Mouse (Mus musculus) C2C12 (cell line): ENCODE measurements around the gene Khnyn. TPM values are rescaled to one million over a fixed set of nuclear protein-coding genes. Genes with fewer than 3 reads are reported as not detected.

ENCODE experiments used
- H3K27me3 ChIP-seq: one replicate; pipeline ENCODE4 v1.6.1; 2011; ENCODE audit not compliant: control insufficient read depth, insufficient read depth, insufficient read length
- H3K36me3 ChIP-seq: one replicate; pipeline ENCODE4 v1.6.1; 2011; ENCODE audit not compliant: control insufficient read depth, insufficient read depth
- H3K4me3 ChIP-seq: one replicate; pipeline ENCODE4 v1.5.1; 2011; ENCODE audit warnings: mild to moderate bottlenecking, control low read depth; ENCODE audit not compliant: poor library complexity, insufficient read depth, severe bottlenecking
- H3K79me2 ChIP-seq: one replicate; pipeline ENCODE4 v1.6.1; 2011; ENCODE audit not compliant: control insufficient read depth, insufficient read depth
- H3K79me3 ChIP-seq: one replicate; pipeline ENCODE4 v1.6.1; 2011; ENCODE audit warnings: low read depth, control low read depth
- H3ac ChIP-seq: one replicate; pipeline ENCODE3; 2011; ENCODE audit warnings: low read depth; ENCODE audit not compliant: control insufficient read depth, insufficient read length
- CEBPB ChIP-seq: IDR thresholded peaks from one replicate; pipeline ENCODE4 v1.6.1; 2011; ENCODE audit warnings: low read depth, mild to moderate bottlenecking, control low read depth, moderate library complexity
- CTCF ChIP-seq: IDR thresholded peaks from one replicate; pipeline ENCODE4 v1.5.1; 2011; ENCODE audit not compliant: control insufficient read depth, insufficient read depth, insufficient read length
- FOSL1 ChIP-seq: IDR thresholded peaks from one replicate; pipeline ENCODE4 v1.8.0; 2011; ENCODE audit warnings: mild to moderate bottlenecking, low read length; ENCODE audit not compliant: poor library complexity, insufficient read depth, severe bottlenecking
- MAX ChIP-seq: IDR thresholded peaks from one replicate; pipeline ENCODE4 v1.6.1; 2011; ENCODE audit warnings: mild to moderate bottlenecking, control low read depth
- MYOD1 ChIP-seq: IDR thresholded peaks from one replicate; pipeline ENCODE4 v1.6.1; 2011; ENCODE audit warnings: low read depth; ENCODE audit not compliant: control insufficient read depth, insufficient read length
- MYOG ChIP-seq: IDR thresholded peaks from one replicate; pipeline ENCODE4 v1.6.1; 2011; ENCODE audit not compliant: control insufficient read depth, insufficient read length; ENCODE audit errors: extremely low read depth
- USF1 ChIP-seq: IDR thresholded peaks from one replicate; pipeline ENCODE4 v1.6.1; 2011; ENCODE audit warnings: low read depth, mild to moderate bottlenecking, control low read depth, moderate library complexity
- polyA plus RNA-seq: library from polyadenylated mRNA; unstranded; fragments of >200 nt; fragmentation: generic; extraction: Trizol; gene quantifications from one replicate; pipeline ENCODE4 v1.2.1, GENCODE M21; 2012; ENCODE audit warnings: missing spikeins

Gene Khnyn
- polyA plus RNA-seq, 1 experiment = 3.6 TPM

DNA sequence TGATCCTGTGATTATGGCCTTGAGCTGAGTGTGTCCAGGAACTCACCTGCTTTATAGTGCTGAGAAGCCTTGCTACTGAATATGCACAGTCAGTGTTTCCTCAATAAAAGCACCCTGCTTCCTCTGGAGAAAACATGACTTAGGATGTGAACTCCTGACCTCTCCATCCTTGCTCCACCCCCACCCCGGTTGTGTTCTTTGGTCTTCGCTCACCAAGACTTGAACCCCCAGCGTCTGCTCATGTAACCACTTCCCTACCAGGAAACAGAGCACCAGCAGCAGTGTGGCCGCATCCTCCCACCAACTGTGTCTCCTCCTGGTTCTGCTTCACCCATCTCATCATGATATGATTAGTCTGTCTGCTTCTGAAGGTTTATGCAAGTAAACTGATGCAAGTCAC, 28.7 kb downstream of the Khnyn start:
- Histone ChIP-seq H3K27me3 (no peaks in the 10 kb centered on the region), H3ac (no peak overlapping the region), H3K36me3 (no peaks in the 10 kb centered on the region), H3K4me3 (no peak overlapping the region), H3K79me3 (no peaks in the 10 kb centered on the region), H3K79me2 (no peaks in the 10 kb centered on the region)
- TF ChIP-seq CEBPB (no peak), MYOG (no peak)

DNA sequence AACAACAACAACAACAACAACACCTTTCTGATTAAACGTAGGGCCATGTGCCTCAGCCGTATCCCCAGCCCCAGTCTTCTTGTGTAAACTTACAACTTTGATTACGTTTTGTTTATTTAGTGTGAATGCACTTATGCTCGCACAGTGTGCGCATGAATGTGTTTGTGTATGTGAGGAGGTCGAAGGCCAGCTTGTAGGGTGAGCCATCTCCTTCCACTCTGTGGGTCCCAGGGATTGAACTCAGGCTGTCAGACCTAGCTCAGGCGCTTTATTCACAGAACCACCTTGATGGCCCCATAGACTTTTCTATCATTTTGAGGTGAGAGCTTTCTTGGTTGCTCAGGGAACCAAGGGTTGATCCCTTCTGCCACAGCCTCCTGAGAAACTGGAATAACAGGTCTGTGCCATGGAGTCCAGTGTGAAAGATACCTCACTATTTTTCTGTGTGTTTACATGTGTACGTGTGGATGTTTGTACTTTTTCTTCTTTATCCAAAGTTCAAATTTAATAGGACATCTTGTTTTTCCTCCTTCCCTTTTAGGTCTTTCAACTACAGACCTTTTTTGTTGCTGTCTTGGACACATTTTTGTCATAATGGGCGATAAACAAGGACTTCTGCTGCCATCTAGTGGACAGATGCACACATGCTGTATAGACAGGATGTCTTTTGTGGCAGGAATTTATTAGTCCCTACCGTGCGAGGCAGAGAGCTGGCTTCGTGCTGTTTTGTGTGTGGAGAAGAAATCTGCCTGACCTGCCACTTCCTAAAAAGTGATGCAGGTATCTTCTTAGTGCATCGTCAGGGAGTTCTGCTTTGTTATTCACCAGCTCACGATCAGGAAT, 33.7 kb downstream of the Khnyn start:
- no peak overlapping the region for H3ac ChIP-seq
- H3K79me3 ChIP-seq = no peaks in the 10 kb centered on the region
- no peak overlapping the region for H3K4me3 ChIP-seq
- TF ChIP-seq USF1 (no peak), CTCF (peak; percentile 60)
- no peaks in the 10 kb centered on the region for H3K36me3 ChIP-seq
- no peaks in the 10 kb centered on the region for H3K27me3 ChIP-seq
- H3K79me2 ChIP-seq = no peaks in the 10 kb centered on the region

DNA sequence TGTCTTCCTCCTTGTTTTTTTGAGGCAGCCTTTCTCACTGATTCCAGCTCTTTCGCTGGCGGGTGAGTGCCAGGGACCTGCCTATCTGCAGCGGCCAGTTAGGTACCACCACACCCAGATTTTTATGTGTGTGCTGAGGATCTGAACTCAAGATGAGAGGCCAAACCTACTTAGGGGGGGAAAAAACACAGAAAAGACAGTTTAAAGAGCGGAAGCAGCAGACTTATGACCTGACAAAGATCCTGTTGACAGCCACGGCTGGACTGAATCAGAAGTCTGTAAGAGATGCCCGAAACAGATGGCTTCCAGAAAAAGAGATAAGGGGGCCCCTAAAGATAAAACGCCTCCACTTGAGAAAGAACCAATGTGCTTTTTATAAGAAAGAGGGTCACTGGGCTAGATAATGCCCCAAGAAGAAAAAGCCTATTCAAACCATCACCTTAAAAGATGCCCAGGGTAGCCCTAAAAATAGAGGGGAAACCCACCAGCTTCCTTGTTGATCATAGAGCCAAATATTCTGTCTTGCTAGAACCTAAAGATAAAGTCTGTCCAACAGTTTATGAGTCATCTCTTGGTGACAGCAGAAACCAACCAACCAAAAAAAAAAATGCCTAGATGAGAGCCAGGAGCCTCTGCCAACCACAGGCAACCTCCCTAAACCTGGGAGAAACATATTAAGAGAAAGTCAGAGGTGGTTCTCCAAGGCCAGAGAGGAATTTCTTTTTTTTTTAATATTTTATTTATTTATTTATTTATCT, 37.9 kb downstream of the Khnyn start:
- Histone ChIP-seq H3K79me3 (no peaks in the 10 kb centered on the region), H3K36me3 (no peaks in the 10 kb centered on the region), H3K79me2 (no peaks in the 10 kb centered on the region), H3K4me3 (no peak overlapping the region), H3K27me3 (no peaks in the 10 kb centered on the region), H3ac (no peak overlapping the region)
- TF ChIP-seq USF1 (no peak), CTCF (no peak), MYOD1 (no peak), CEBPB (no peak), MAX (no peak)

DNA sequence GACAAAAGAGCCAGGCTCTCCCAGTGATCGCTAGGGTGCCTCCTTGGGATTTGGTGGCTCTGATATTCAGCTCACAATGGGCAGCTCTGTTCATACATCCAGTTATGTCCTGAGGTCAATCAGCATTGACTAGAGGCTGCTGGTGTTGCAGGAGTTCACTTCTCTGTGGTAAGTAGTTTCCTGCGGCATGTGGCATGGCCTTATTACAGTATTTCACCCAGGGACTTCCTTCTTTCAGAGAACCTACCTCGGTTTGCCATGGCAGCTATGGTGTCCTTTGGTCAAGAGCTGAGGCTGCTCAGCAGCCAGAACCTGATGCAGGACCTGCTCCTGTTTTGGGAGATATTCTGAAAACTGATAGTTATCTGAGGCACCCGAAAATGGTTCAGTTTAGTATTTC, 42.1 kb downstream of the Khnyn start:
- H3ac ChIP-seq = no peak overlapping the region
- no peaks in the 10 kb centered on the region for H3K27me3 ChIP-seq
- no peaks in the 10 kb centered on the region for H3K36me3 ChIP-seq
- H3K4me3 ChIP-seq = no peak overlapping the region
- TF ChIP-seq CEBPB = no peak
- TF ChIP-seq MYOD1 = no peak
- no peak for TF ChIP-seq FOSL1
- no peak for TF ChIP-seq MAX
- TF ChIP-seq MYOG = no peak
- no peak for TF ChIP-seq CTCF
- no peak for TF ChIP-seq USF1
- H3K79me3 ChIP-seq = no peaks in the 10 kb centered on the region
- no peaks in the 10 kb centered on the region for H3K79me2 ChIP-seq

DNA sequence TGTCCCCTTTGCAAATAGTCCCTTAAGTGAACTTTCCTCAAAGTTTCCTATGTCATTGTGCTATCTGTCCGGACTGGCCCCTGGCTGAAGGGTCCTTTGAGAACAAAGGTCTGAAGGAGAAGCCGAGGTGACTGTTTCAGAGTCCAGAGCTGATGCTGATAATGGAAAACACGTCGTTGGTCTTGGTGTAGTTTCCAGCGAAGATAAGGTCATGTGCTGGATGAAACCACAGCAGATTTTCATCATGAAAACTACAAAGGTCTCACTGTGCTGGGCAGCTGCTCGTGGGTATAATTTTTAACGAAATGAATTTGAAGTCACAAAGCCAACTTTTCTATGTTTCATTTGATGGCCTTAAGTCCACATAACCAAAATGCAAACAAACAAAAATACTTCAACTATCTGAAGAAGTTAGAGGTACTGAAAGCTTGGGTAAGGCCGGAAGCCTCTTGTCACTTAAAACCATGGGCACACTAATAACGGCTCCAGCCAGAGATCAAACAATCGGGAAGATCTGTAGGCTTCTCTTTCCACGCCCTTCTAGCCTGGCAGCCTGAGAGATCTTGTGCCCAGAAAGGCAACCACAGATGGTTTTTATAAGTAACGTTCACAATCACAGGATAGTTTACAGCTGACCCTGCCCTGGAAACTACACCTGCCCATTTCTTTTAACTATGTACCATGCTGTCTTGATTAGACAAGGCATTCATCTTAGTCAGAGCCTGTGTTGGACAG, 44.7 kb downstream of the Khnyn start:
- no peak overlapping the region for H3K4me3 ChIP-seq
- H3K27me3 ChIP-seq = no peaks in the 10 kb centered on the region
- TF ChIP-seq USF1 = no peak
- no peak for TF ChIP-seq MAX
- TF ChIP-seq MYOD1 = no peak
- no peak for TF ChIP-seq FOSL1
- TF ChIP-seq CEBPB = no peak
- no peak for TF ChIP-seq MYOG
- no peak for TF ChIP-seq CTCF
- H3K79me3 ChIP-seq = no peaks in the 10 kb centered on the region
- H3K79me2 ChIP-seq = no peaks in the 10 kb centered on the region
- no peaks in the 10 kb centered on the region for H3K36me3 ChIP-seq
- H3ac ChIP-seq = no peak overlapping the region

DNA sequence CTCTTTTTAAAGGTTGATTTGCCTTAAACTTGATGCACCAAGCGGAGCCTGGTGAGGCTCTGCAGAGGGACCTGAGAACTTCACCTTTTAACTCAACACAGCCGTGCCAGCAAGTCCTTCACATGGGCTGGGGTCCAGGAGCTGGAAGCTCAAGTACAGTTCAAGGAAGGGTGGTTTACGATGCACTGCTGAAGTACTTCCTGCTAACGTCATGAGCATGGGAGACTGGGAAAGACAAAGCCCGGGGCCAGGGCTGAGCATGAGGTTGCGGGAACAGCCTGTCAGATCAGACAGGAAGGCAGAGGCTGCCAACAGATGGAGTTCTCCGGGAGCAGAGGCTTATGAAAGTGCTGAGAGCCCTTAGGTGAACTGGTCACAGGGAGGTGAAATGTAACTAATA, 48.8 kb downstream of the Khnyn start:
- no peak overlapping the region for H3ac ChIP-seq
- H3K79me3 ChIP-seq = no peaks in the 10 kb centered on the region
- TF ChIP-seq USF1 (no peak), CTCF (no peak), FOSL1 (no peak), MAX (no peak), MYOD1 (no peak), CEBPB (no peak)

More for the DNA sequence above, 48.8 kb downstream of the Khnyn start:
- no peak overlapping the region for H3K4me3 ChIP-seq
- H3K27me3 ChIP-seq = no peaks in the 10 kb centered on the region
- H3K79me2 ChIP-seq = no peaks in the 10 kb centered on the region
- H3K36me3 ChIP-seq = no peaks in the 10 kb centered on the region
